Mouse (Mus musculus) mouse trophoblast stem cell (cell line): ENCODE data around the gene Ppp1r36.
"Not testable (repeated sequence)": the region's sequence is repeated elsewhere in the genome, so short reads cannot be mapped to it uniquely, and the experiment has no call there.

Source experiments
- in situ Hi-C, 2 experiments: fragments of 300-500 bp; cut with MseI, MboI; formaldehyde crosslinking; loops; 2 replicates in 1 of 2; 3 replicates in 1 of 2; pipeline ENCODE4 v1.15.1; 2025

Ppp1r36 gene

DNA sequence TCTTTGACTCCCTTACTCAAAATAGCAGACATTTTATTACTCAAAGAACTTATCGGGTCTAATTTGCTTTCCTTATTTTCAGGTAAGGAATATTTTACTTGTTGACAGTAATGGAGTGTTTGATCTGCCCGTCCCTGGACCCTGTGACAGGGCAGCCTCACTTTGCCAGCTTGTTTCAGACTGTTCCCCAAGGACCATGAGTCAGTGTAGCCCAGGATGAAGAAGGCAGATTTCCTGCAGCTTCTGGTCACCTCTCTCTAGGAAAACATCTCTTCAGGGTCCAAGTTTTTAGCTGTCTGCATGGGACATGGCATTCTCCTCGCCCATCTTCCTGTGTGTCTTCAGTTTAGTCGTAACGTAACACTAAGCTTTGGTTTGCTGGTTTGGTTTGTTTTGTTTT is 20.1 kb upstream of the Ppp1r36 start:
- in situ Hi-C loops: no loop called here

DNA sequence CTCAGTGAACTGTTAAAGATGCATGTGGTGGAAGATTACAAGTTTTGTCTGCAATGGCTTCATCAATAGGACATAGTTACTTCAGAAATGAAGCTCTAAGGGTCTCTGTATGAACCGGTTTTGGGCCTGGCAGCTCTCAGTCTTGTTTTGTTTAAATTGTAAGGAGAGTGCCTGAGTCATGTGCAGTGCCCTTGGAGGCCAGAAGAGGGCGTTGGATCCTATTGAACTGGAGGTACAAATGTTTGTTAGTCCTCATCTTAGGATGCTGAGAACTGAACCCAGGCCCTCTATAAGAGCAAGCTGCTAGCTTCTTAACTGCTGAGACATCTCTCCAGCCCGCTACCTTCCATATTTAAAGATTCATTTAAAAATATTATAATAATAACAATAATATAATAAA is 15.7 kb upstream of the Ppp1r36 start:
- in situ Hi-C loops: no loop called here

DNA sequence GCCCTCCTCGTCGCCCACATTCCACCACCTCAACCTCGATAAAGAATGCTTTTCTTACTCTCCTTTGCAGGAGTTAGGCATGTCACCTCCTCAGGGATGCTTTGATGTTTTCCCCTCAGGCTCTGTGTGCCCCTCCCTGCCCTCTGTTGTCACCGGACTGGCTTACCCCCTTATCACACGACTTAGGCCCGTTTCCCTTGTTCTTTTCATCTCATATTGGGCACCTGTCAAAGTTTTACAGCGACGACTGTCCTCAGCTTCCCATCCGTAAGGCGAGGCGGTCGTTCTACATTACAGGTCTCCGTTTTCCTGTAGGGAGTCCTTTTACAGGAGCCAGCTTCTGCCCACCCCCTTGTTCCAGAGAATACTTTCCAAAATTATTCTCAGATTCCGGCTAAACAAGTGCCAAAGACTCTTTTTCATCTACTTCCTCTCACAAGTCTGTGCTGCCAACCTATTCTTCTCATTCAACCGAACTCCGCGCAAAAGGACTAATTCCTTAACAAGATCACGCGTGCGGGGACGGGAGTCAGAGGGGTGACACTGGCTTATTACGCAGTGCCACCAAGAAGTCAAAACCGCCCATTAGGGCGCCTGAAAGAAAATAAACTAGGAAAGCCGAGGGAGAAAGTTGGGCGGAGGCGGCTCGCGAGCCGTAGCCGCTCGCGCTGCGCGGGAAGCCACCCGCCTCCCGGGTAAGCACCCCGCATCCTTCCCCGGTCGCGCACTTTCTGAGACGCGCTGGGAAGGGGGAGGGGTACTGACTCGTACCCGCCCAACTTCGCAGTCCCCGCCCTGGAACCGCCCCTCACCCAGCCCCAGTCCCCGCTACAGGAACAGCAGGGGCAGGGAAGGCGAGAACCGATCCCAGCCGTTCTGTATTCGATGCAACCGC is 14.1 kb upstream of the Ppp1r36 start:
- in situ Hi-C loops: no loop called here

DNA sequence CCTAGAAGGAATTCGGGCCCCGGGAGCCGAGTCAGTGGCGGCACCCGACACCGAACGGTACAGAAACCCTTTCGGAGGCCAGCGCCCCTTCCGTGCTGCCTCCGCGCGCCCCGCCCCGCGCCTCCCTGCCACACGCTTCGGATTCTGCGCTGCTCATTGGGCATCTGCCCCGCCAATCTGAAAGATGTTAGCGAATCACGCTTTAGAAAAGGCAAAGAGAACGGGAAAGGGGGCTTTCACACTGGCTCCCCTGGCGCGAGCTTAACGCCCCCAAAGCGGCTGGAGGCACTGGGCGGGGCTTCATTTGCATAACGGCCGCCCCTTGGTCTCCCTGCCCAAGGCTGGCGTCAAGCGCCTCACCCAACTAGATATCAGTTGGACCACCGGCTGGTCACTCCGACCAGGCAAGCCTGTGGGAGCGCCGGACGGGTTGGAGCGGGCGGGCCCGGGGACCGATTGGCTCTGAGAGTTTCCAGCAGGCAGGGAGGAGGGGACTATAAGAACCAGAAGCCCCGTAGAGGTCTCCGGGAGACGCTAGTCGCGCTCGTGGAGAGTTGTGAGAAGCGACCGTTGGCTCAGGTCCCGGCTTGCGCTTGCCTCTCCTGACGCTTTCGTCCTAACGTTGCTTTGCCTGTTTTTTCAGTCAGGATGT is 13.3 kb upstream of the Ppp1r36 start, which contains the start of gene Hspa2:
Hspa2 (plus strand) TSS at position 291 of the 652 bp plus-strand sequence.
- in situ Hi-C loops: no loop called here

DNA sequence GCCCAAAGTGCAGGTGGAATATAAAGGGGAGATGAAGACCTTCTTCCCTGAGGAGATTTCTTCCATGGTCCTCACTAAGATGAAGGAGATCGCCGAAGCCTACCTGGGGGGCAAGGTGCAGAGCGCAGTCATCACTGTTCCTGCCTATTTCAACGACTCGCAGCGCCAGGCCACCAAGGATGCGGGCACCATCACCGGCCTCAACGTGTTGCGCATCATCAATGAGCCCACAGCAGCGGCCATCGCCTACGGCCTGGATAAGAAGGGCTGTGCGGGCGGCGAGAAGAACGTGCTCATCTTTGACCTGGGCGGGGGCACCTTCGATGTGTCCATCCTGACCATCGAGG is 12.5 kb upstream of the Ppp1r36 start:
- in situ Hi-C loops: no loop called here

DNA sequence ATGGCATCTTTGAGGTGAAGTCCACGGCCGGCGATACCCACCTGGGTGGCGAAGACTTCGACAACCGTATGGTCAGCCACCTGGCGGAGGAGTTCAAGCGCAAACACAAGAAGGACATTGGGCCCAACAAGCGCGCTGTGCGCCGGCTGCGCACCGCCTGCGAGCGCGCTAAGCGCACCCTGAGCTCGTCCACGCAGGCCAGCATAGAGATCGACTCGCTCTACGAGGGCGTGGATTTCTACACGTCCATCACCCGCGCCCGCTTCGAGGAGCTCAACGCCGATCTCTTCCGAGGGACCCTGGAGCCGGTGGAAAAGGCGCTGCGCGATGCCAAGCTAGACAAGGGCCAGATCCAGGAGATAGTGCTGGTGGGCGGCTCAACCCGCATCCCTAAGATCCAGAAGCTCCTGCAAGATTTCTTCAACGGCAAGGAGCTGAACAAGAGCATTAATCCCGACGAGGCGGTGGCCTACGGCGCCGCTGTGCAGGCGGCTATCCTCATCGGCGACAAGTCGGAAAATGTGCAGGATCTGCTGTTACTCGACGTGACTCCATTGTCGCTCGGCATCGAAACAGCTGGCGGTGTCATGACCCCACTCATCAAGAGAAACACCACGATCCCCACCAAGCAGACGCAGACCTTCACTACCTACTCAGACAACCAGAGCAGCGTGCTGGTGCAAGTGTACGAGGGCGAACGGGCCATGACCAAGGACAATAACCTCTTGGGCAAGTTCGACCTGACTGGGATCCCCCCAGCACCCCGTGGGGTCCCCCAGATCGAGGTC is 12.0 kb upstream of the Ppp1r36 start:
- in situ Hi-C loops: no loop called here

DNA sequence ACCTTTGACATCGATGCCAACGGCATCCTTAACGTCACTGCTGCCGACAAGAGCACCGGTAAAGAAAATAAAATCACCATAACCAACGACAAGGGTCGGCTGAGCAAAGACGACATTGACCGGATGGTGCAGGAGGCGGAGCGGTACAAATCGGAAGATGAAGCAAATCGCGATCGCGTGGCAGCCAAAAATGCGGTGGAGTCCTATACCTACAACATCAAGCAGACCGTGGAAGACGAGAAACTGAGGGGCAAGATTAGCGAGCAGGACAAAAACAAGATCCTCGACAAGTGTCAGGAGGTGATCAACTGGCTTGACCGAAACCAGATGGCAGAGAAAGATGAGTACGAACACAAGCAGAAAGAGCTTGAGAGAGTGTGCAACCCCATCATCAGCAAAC is 11.4 kb upstream of the Ppp1r36 start:
- in situ Hi-C loops: no loop called here

DNA sequence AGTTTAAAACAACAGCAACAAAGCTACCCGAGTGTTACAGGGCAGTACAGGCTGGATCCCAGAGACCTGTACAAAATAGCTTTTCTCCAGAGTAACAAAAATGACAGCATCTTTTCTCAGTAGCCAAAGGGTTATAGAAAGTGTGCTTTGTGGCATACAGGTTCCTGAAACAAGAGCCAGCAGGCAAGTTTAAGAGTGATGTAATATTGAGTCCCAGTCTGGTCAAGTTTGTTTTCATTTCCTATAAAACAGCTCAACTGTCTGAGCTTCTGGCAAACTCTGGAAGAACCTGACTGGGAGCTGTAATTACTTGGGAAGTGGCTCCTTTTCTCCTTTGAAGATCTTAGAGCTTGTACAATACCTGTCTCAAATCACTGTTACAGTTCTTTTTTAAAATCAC is 10.2 kb upstream of the Ppp1r36 start:
- in situ Hi-C loops: no loop called here

DNA sequence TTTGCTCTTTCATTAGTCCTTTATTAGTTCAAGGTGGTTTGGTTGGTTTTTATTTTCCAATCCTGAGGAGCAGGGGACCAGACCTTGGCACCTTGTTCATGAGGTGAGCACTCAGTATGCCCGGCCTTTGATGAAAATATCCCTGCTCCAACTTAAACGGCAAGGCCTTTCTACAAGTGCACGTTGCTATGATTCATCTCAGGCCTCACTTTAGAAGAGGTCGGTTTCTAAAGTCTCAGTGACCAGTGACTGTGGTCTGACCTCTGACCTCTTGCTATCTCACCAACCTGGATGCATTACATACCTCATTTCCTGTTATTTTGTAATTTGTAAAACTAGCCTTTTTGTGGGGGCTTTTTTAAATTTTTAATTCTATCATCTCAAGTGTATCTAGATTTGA is 8.2 kb upstream of the Ppp1r36 start:
- in situ Hi-C loops: no loop called here

DNA sequence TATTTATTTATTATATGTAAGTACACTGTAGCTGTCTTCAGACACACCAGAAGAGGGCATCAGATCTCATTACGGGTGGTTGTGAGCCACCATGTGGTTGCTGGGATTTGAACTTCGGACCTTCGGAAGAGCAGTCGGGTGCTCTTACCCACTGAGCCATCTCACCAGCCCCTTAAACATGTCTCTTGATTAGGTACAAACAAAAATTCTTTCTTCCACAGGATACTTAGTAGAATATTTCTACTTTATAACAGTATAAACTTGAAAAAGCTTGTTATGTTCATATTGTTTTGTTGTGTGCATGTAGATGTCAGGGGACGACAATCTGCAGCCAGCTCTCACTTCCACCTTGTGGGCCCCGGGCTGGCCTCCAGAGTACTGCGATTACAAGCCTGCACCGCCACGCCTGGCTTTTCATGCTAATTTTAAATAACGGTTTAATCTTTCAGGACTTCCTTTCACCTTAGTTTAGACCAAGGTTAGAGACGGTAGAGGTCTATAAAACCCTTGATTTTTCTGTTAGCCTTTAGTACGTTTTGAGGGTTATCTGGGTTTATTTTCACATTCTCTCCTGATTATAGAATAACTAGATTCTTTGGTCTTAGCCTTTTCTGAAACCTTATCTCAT is 1.8 kb upstream of the Ppp1r36 start:
- in situ Hi-C loops: no loop called here

DNA sequence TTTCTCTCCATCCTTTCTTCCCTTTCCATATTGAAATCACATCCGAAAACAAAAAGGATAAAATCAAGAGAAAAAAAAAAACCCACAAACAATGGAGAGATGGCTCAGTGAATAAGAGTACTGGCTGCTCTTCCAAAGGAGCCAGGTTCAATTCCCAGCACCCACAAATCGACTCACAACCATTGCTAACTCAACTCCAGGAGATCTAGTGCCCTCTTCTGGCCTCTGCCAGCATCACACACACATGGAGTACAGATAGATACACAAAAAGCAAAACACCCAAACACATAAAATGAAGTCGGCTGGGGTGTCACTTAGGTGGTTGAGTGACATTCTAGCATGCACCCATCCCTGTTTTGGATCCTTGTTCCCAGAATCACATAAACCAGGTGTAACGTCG is 1.0 kb downstream of the Ppp1r36 start:
- in situ Hi-C loops: no loop called here

DNA sequence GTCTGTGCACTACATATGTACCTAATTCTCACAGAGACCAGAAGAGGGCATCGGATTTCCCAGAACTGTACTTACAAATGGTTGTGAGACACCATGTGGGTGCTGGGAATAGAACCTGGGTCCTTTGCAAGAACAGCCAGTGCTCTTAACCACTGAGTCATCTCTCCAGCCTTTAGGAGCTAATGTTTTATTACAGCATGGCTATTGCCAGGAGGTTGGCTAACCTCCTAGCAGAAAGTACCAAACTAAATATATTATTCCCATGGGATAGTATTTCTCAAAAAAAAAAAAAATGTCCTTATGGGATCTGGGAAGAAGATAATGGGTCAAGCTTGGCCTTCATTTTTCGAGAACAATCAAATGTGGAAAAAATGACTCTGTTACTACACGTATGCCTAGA is 7.9 kb downstream of the Ppp1r36 start:
- in situ Hi-C loops: no loop called here

DNA sequence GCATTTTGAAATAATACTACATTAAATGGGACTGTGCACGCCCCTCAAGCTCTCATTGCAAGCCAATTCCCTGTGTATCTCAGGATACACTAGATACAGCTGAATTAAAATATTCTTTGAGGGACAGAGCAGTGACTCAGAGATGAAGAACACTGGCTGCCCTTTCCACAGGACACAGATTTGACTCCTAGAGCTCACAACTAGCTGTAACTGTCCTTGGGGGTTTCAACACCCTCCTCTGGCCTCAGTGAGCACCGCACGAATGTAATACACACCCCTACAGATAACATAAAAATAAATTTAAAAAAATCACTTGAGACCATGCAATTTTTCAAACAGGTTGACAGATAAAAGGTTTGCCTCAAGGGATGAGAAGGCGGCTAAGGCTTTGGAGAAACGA is 10.2 kb downstream of the Ppp1r36 start:
- in situ Hi-C loops: no loop called here

DNA sequence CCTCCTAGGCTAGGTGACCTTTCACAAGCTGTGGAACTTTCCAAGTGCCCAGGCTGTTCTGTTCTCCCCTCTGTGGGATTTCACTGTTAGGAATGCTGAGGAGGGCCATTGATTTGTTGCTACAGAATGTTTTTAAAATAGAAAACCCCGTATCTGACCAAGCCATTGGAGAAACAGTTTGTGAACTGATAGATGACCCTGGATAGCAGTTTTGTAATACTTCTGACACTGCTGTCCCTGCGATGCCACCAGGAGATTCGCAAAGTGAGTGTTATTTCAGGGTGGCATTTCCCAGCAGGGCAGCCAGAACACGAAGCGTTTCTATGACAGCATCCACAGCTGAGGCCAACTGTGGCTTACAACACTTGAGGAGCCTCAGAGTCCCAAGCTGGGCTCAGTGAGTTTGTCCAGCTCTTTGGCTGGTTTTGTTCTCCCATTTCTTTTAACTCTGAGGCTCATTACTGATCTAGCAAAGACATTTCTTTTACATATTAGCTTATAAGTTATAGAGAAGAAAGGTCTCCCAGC is 13.6 kb downstream of the Ppp1r36 start:
- in situ Hi-C loops: no loop called here

DNA sequence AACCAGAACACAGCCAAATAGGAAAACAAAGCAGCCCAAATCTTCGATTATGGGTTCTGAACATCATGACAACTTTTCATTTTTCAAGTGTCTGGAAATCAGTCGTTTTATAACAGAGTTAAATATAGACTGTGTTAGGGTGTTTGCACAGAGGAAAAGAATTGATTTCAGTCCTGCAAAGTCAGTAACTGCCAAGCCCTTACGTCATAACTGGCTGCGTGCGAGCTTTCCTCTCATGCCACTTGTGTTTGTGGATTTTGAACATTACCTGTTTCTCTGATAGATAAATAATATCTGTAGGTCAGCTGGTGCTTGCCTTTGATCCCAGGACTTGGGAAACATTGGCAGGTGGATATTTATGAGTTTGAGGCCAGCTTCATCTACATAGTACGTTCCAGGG is 14.1 kb downstream of the Ppp1r36 start:
- in situ Hi-C loops: no loop called here

DNA sequence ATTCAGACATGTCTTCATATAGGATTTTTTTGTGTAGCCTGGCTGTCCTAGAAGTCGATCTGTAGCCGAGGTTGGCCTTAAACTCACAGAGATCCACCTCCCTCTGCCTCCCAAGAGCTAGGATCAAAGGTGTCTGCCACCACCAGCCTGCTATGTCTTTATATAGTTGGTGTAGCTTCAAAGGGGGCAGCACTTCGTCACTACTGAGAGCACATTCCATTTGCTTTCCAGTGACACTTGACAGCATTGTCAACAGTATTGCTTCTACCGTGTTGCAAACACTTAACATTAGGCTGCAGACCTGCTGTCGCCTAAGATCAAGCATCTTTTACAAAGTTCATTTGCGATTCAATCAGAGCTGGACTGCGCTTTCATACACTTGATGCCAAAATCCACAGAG is 16.8 kb downstream of the Ppp1r36 start:
- in situ Hi-C loops: no loop called here

DNA sequence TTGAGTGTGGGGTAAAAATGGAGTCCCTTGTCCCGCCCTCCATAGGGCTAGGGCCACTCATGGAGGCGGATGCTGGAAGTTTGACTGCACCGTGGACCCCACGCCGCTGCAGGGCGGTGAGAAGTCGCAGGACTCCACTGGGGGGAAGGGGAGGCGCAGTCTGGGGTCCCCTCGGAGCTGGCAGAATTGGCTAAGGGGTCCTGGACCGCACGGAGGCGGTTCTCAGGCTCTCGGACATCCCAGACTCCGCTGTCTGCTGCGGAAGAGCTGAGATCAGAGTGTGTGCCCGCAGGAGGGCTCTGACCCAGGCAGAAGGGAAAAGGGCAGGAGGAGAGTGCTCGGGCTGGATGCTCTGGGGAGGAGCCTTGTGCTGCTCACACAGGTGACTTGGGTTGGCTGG is 17.7 kb downstream of the Ppp1r36 start:
- in situ Hi-C loops: no loop called here

DNA sequence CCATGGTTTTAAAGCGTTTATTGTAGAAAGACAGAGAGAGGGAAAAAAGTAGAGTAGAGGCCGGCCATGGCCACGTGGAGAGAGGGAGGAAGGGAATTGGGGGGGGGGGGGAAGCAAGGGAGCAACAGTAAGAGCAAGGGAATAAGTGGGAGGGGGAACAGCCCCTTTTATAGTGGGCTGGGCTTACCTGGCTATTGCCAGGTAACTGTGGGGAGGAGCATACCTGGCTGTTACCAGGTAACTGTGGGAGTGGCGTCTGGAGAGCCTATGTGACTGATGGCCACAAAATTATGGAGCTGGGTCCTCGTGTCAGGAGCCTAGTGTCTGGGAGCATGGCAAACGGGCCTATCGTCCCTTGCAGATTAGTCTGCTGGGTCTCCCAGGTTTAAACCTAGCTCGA is 18.2 kb downstream of the Ppp1r36 start:
- in situ Hi-C loops: no loop called here

DNA sequence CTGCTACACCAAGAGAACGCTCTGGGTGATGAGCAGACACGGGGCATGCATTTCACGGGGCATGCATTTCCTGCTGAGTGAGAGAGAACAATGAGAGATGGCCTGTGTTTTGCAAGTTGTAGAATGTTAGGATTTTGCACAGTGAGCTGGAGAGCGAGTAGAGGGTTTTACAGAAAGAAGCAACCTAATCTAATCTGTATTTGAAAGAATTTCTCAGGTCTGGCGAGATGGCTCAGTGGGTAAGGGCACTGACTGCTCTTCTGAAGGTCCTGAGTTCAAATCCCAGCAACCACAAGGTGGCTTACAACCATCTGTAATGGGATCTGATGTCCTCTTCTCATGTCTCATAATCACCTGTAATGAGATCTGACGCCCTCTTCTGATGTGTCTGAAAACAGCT is 26.1 kb downstream of the Ppp1r36 start:
- in situ Hi-C loops: not testable (repeated sequence)

DNA sequence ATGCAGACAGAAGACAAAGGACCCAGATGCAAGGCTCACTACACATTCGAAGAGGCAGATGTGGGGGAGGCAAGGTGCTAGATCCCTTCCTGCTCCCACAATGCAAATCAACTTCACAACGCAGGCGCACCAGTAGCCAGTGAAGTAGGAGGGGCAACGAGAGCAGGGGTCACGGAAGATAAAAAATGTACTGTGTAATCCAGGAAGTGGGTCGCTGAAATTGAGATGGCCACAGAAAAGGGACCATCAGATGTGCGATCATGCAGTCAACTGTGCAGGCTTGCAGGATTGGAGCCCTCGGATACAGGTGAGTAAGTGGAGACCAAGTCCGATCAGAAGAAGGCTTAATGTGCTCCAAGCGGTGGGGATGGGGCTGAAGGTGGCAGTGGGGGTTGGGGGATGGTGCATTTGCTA is 27.0 kb downstream of the Ppp1r36 start:
- in situ Hi-C loops: no loop called here

DNA sequence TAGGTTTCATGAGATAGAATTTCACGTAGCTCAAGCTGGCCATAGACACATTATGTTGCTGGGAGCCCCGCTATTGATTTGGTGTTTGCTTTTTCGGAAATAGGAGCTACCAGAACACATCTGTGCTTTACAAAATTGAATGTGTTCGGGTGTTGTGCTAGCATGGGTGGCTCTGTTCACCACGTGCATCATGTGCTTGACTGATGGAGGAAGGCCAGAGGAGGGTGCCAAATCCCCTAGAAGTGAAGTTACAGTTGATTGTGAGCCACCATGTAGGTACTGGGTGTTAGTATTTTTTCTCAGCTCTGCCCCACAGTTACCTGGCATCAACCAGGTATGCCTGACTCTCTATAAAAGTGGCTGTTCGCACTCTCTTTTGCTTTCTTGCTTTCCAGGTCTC is 27.5 kb downstream of the Ppp1r36 start:
- in situ Hi-C loops: no loop called here

DNA sequence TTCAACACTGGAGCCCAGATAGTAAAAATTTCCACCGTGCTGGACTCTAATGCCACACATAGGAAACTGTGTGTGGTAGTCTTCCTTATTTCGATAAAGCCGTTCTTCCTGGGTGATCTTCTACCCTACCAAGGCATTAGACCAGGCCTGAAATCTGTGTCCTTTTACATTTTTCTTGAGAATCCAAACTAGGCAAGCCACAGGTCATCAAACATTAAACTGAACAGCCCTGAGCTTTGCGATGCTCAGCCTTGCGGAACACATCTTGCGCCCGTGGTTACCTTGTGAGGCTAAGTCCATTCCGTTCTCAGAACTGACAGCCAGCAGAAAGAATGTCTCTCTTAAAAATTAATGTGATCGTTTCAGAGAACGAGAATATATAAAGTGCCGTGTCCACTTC is 28.9 kb downstream of the Ppp1r36 start:
- in situ Hi-C loops: no loop called here
